Mouse (Mus musculus) left cerebral cortex, adult 18-20 months (tissue): ENCODE data around the gene Nhsl2. TPM values are rescaled to one million over a fixed set of nuclear protein-coding genes. Genes with fewer than 3 reads are reported as not detected.

Source experiments
- DNase-seq, 2 experiments: peaks; one replicate each; pipeline ENCODE4 v3.0.0; 2021 to 2022; ENCODE audit warnings: low spot score in 2 of 2, mixed read lengths in 1 of 2
- total RNA-seq, 2 experiments: library from RNA; stranded (reverse); gene quantifications; 2 replicates each; pipeline ENCODE4 v1.2.3; 2021

Gene Nhsl2
- total RNA-seq, 2 experiments from 2014 or later, result 35.5 to 38.4 TPM

DNA sequence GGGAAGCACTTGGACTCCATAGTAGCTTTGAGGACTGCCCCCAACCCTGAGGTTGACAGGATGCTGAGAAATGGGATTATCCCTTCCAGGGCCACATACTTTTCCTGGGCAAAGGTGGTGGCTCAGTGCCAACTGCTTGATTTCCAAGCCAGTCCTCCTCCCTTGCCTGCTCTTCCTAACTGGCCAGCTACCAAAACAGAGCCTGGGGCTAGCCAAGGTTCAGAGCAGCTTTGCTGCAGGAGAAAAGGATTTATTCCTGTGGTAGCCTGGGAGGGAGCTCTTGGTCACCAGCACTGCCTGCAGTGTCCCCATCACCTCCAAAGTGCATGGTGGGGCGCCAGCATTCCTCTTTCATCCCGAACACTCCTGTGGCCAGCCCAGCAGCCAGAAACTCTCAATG lies 188.3 kb downstream of the Nhsl2 start:
- no peak for DNase-seq

GRCm38 (mm10) chrX:102041562-102041961 lies 192.4 kb downstream of the Nhsl2 start:
- DNase-seq, result no peak

DNA sequence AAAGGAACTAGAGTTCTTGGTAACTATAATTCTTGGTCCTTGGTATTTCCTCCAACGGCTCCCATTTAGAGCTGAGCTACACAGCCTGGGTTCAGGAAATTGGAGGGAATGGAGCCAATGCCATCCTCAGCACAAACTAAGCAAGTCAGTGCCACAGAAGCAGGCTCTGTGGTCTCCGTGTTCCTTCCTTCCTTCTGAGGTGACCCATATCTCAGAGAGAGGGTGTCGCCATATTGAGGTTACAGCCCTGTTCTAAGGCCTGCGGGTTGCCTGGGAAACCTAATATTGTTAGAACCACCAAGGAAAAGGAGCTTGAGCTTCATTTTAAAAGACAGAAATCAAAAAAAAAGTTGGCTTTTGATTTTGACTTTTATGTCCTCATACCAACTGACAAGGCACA lies 193.2 kb downstream of the Nhsl2 start:
- DNase-seq, result no peak

- no peak for DNase-seq
Measured at GRCm38 (mm10) chrX:102050552-102050951, 201.4 kb downstream of the Nhsl2 start.

DNA sequence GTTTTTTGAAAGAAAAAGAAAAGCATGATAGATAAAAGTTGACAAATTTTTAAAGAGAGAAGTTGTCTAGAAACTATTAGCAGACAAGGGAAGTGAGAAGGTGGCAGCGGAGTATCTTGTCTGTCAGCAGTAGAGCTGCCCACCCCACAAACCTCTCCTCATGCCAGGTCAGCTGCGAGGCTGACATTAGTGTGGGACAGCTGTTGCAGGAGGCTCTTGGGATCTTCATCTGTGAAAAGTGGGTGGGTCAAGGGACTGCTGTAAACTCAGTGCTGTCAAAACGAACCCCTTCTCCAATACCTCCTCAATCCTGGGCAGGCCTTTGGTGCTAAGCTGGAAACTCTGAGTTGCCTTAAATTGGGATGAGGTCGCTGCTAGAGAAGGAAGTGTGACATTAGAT lies 202.0 kb downstream of the Nhsl2 start:
- no peak for DNase-seq

- DNase-seq, result no peak
Measured at GRCm38 (mm10) chrX:102053371-102053770, 204.2 kb downstream of the Nhsl2 start.

GRCm38 (mm10) chrX:102054009-102054408 lies 204.8 kb downstream of the Nhsl2 start:
- DNase-seq, result no peak

- DNase-seq, result no peak
Measured at GRCm38 (mm10) chrX:102059437-102059836, 210.3 kb downstream of the Nhsl2 start.

- no peak for DNase-seq
Measured at GRCm38 (mm10) chrX:102060243-102060642, 211.1 kb downstream of the Nhsl2 start.

DNA sequence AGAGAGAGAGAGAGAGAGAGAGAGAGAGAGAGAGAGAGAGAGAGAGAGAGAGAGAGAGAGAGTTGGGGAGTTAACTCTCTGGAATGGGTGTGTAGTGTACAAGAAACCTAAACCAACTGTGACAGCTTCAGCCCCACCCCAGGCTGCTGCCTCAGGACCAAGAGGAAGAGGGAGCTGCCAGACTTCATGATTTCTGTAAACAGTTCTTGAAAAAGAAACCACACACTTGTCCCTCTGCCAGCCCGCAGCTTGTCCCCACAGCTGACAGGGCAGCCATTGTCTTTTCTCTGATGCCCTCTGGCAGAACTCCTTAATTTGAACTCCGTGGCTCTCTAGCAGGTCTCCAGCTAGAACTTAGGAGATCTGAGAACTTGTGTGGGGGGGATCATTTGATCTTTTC lies 211.7 kb downstream of the Nhsl2 start:
- DNase-seq, result peak in 1 of 2 experiments; percentile 17

- DNase-seq, result no peak
Measured at GRCm38 (mm10) chrX:102064062-102064461, 214.9 kb downstream of the Nhsl2 start.

DNA sequence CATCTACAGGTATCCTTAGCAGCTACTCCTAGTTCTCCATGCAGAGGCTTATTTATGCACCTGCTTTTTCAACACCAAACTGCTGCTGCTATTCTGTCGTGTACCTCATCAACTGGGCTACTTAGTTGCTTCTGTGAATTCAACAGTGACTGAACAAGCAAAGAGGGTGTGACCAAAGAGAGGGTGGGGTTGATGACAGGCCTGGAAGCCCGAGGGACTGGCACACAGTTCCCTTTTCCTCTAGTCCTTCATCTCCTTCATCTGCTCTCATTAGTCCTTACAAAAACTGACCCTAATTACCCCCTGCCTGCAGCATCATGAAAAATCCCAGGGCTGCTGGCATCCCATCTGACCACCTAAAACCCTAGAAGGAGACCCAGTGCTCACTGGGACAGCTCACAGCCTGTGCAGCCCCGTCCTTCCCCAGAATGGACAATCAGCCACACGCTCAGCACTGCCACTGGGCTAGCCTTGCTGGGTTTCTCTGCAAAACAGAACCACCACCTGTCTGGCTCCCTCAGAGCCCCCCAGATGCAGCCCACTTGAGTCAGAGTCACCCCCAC lies 216.1 kb downstream of the Nhsl2 start:
- no peak for DNase-seq

DNA sequence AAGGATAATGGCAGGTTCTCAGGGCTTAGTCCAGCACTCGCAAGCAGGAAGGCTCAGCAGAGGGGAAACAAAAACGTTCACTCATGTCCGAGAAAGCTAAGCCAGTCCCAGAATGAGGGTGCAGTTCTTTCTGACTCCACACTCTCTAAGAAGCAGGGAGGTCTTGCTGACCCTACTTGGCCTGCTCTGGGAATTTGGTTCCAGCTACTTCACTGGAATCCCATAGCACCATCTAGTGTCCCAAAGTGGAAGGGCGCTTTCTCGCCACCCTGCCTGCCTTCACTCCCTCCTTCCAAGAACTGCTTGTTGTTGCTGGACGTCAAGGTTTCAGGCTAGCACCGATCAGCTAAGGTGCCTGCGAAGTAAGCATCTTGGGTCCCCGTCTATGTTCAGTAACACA lies 216.9 kb downstream of the Nhsl2 start:
- peak; percentile 74 to 79 for DNase-seq

DNA sequence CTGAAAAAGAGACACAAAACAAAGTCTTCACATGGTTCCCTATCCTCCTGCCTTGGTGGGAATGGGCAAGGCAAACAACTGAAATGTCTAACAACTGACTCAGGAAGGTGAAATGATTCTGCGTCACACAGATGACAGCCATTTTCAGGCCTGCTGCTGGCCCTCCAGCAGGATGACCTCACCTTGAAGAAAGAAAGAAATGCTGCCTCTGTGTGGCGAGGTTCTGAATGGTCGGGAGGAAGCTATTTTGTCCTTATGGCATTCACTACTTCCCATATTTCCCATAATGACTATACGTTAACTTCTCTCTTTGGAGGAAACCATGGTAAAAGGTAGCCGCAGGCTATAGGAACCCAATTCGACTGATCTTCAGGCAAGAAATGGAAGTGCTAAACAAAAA lies 217.9 kb downstream of the Nhsl2 start:
- DNase-seq, result no peak

DNA sequence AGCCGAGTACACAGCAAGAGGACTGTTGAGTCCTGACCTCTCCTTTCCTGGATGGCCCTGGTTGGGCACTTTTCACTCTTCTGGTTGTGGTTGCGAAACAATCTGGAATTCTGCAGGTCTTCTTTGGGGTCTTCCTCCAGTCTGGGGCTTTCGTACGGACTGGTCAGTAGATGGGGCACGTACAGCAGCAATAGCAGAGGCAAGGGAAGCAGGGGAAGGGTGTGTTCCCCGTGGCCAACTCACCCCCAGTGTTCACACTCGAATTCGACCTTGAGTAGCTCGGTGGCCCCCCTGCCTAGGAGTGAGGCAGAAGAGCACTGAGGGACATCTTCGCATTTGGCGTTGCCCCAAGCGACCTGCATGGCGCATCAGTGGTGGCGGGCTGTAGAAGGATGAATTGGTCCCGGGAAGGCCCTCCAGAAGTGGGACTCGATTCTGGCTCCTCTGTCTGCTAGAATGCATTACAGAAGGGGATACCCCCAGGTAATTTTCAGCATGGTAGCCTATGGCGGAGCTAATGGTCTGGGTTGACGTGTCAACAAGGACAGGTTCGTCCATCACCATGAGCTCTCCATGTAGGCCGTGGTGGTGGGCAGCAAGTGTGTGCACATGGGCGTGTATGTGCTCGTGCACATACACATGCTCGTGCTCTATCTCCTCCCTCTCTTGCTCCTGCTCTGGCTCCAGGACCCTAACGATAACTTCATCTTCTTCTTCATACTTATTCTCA lies 219.8 kb downstream of the Nhsl2 start:
- no peak for DNase-seq

DNA sequence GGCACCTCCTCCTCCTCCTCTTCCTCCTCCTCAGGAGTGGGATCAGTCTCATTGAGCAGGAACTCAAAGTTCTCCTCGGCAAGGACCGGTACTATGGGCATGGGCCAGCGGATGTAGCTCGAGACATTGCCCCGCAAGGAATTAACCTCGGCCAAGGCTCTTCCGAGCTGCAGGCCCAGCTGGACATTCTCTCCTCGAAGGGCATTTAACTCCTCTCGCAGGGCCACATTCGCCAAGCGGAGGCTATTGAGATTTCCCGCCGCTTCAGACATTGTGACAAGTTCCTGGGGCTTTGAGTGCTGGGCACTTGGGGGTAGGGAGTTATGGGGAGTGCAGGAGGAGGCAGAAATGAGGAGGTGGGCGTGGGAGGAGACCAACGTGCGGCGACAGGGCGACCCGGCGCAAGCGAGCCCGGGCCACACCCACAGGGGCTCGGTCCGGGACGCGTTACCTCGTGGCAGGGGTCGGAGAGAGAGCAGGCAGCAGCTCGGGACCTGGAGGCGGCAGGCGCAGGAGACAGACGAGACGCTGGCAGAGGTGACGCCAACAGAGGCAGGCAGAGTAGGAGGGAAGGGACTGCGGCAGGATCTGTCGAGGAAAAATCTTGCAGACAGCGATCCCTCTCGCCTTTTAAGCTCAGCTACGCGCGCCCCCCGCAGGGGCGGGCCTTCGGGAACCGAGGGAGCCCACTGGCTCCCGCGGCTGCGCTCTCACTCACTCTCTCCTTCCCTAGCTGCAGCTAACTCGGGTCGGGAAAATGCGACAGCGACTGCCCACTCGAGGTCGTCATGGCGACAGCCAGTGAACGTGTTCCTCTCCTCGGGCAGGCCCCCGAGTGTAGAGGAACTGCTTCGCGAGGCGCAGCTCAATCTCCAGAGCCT lies 221.6 kb downstream of the Nhsl2 start, which contains the start of gene Rtl5:
Gene Rtl5, minus strand, starts transcription at position 714 of the 881 bp plus-strand sequence.
- peak; percentile 64 to 81 for DNase-seq

- no peak for DNase-seq
Measured at GRCm38 (mm10) chrX:102071517-102071916, 222.3 kb downstream of the Nhsl2 start.

GRCm38 (mm10) chrX:102073605-102074325 lies 224.6 kb downstream of the Nhsl2 start:
- DNase-seq, result no peak

DNA sequence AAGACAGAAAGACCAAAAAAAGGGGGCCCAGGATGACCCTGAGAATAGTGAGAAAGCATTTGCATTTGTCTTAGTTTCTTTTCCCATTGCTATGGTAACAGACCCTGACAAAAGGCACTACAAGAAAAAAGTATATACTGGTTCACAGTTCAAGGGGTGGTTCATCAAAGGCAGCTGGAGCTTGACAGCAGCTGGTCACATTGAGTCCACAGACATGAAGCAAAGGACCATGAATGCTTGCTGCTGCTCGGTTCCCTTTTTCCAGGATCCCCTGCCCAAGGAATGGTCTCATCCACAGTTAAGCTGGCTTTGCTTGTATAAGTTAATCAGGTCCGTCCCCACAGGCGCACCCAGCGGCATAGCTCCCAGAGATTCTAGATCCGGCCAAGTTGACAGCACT lies 225.2 kb downstream of the Nhsl2 start:
- DNase-seq, result no peak

DNA sequence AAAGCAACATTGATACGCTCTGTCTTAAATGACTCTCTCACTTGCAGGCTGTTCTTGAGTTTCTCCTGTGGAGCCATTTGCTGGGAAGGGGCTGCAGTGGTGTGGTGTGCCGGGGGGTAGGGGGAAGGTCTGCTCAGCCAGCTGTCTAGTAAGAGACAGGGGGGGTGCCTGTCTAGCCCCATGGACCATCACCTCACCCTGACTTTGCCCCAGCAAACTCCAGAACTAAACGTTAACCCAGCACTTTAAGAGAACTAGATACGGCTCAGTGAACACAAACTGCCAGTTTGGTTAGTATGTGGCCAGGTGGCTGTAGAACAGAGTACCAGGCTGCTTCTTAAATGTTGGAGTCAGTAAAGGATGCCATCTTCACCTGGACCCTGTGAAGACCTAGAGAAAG lies 226.0 kb downstream of the Nhsl2 start:
- DNase-seq, result no peak
